Mouse (Mus musculus) forebrain, postnatal 0 days (tissue): ENCODE results near the gene Slco3a1. TPM values are rescaled to one million over a fixed set of nuclear protein-coding genes. Genes with fewer than 3 reads are reported as not detected.

Experiments used
- ATAC-seq: fragments of 200-750 bp; cut with Nextera tagmentation; 2 replicates; pipeline ENCODE4 v1.8.0; 2017; ENCODE audit warnings: mild to moderate bottlenecking, moderate library complexity
- DNase-seq: peaks from one replicate; pipeline ENCODE4 v3.0.0-alpha.2; 2015
- H3K27ac ChIP-seq: fragments of 300-500 bp; sonication (generic); 2 replicates; pipeline ENCODE4 v1.5.1; 2014; ENCODE audit warnings: low read depth, mild to moderate bottlenecking, antibody characterized with exemption, low read length, moderate library complexity, mixed read lengths
- H3K27me3 ChIP-seq: fragments of 300-500 bp; sonication (generic); 2 replicates; pipeline ENCODE4 v1.6.1; 2014; ENCODE audit warnings: mild to moderate bottlenecking, low read length, mixed read lengths; ENCODE audit not compliant: insufficient read depth
- H3K36me3 ChIP-seq: fragments of 300-500 bp; sonication (generic); 2 replicates; pipeline ENCODE4 v1.6.1; 2014; ENCODE audit warnings: mild to moderate bottlenecking, moderate library complexity; ENCODE audit not compliant: insufficient read depth
- H3K4me1 ChIP-seq: fragments of 300-500 bp; sonication (generic); 2 replicates; pipeline ENCODE4 v1.6.1; 2014; ENCODE audit warnings: antibody characterized with exemption; ENCODE audit not compliant: insufficient read depth
- H3K4me2 ChIP-seq: fragments of 300-500 bp; sonication (generic); 2 replicates; pipeline ENCODE4 v1.6.1; 2014; ENCODE audit warnings: low read depth, mild to moderate bottlenecking, moderate library complexity
- H3K4me3 ChIP-seq: fragments of 300-500 bp; sonication (generic); 2 replicates; pipeline ENCODE4 v1.5.1; 2014; ENCODE audit warnings: low read depth, low read length, mixed read lengths
- H3K9ac ChIP-seq: fragments of 300-500 bp; sonication (generic); 2 replicates; pipeline ENCODE4 v1.6.1; 2014; ENCODE audit warnings: mild to moderate bottlenecking
- H3K9me3 ChIP-seq: fragments of 300-500 bp; sonication (generic); 2 replicates; pipeline ENCODE4 v1.6.1; 2016; ENCODE audit warnings: low read length
- CTCF ChIP-seq: sonication (generic); IDR thresholded peaks from 2 replicates; pipeline ENCODE4 v1.5.1; 2016; ENCODE audit warnings: antibody characterized with exemption, control low read depth, low read depth
- WGBS: fragments of 180-500 bp; shearing (Covaris S2); extraction: QIAGEN DNeasy Blood & Tissue Kit; methylation state at CpG from one replicate; pipeline ENCODE4 v1.1.7; 2014; 5-methylcytosine and 5-hydroxymethylcytosine counted together
- polyA plus RNA-seq: library from polyadenylated mRNA; unstranded; fragments of >200 nt; fragmentation: Nextera tagmentation; extraction: Ambion mirVana; gene quantifications from 2 replicates; pipeline ENCODE4 v1.2.1, GENCODE M21; 2015
- total RNA-seq: library from RNA; depleted of rRNA; stranded (reverse); fragments of >200 nt; gene quantifications from 2 replicates; pipeline ENCODE4 v1.2.3, GENCODE M21; 2014

Slco3a1 gene
- total and polyA plus RNA-seq, 2 experiments from 2014 or later, result 25.2 to 27.8 TPM

DNA sequence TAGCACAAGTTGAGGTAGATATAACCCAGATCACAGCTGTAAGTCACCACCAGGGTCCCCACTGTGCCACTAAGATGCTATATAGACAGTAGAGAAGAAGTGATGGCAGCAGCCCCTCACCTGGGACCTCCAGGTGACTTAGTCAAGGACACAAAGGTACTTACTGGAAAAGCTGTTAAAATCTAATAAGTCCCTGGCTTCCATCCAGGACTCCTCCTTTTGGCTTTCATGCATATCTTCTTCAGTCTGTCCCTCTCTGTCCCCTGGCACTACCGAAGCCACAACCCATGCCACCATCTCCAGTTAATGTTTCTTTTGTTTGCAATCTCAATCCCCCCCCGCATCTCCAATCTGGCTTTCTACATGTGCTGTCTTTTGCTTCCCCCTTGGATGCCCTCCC lies 131.8 kb downstream of the Slco3a1 start:
- no peaks in the 10 kb centered on the region for H3K36me3 ChIP-seq
- H3K27ac ChIP-seq, result no peak overlapping the region
- 54% methylated on average over 2 of the region's 2 CpGs for WGBS
- TF ChIP-seq CTCF, result no peak
- H3K4me1 ChIP-seq, result 0 out of 2 replicates have a peak, but pooled peaks cover 2% of the 10 kb centered on the region
- no peak for DNase-seq
- no peaks in the 10 kb centered on the region for H3K27me3 ChIP-seq
- ATAC-seq, result no peak
- H3K9me3 ChIP-seq, result no peaks in the 10 kb centered on the region
- H3K4me2 ChIP-seq, result no peak overlapping the region
- H3K4me3 ChIP-seq, result no peak overlapping the region
- no peak overlapping the region for H3K9ac ChIP-seq

DNA sequence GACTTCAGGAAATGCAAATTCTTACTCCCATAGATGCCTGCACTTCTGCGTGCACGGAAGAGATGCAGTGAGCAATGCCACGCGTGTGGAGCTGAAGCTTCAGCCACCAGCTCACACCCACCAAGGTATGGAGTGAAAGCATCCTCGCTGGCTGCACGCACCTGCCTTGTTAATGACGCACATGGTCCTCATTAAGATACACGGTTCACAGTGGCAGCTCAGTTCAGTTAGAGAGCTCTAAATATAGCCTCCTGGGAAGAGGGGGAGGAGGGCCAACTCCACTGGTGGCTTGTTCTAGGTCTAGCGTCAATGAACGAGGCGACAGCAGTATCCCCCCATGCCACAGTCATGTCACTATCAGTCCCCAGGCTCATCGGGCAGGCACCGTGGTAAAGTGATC lies 132.6 kb downstream of the Slco3a1 start:
- H3K4me1 ChIP-seq, result 0 out of 2 replicates have a peak, but pooled peaks cover 2% of the 10 kb centered on the region
- no peaks in the 10 kb centered on the region for H3K36me3 ChIP-seq
- no peak overlapping the region for H3K9ac ChIP-seq
- H3K9me3 ChIP-seq, result no peaks in the 10 kb centered on the region
- no peak for TF ChIP-seq CTCF
- H3K4me3 ChIP-seq, result no peak overlapping the region
- ATAC-seq, result peak; percentile 43
- WGBS, result 57% methylated on average over 13 of the region's 13 CpGs
- H3K27ac ChIP-seq, result no peak overlapping the region
- H3K4me2 ChIP-seq, result no peak overlapping the region
- DNase-seq, result peak; percentile 16
- no peaks in the 10 kb centered on the region for H3K27me3 ChIP-seq

DNA sequence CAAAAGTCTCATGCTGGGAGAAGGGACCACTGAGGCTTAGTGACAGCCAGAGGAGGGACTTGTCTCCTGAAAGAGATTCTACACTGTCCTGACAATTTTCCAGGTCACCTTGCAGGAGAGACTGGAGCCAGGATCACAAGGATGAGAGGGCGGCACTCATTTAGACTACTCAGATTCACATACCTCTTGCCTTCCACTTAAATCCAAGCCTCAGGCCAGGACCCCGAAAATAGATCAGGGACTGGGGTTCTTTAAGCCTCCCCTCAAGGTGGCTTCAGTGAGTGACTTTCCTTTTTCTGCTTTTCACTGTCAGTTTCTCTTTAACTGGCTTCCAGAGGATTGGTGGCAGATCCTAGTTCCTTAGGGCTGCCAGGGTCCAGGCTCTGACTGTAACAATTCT lies 133.0 kb downstream of the Slco3a1 start:
- no peak for TF ChIP-seq CTCF
- Histone ChIP-seq H3K4me2 (no peak overlapping the region), H3K36me3 (no peaks in the 10 kb centered on the region), H3K27ac (no peak overlapping the region), H3K27me3 (no peaks in the 10 kb centered on the region), H3K4me1 (0 out of 2 replicates have a peak, but pooled peaks cover 2% of the 10 kb centered on the region), H3K9me3 (no peaks in the 10 kb centered on the region), H3K9ac (no peak overlapping the region), H3K4me3 (no peak overlapping the region)
- DNase-seq (no peak), ATAC-seq (no peak)
- 63% methylated on average over 2 of the region's 2 CpGs for WGBS

DNA sequence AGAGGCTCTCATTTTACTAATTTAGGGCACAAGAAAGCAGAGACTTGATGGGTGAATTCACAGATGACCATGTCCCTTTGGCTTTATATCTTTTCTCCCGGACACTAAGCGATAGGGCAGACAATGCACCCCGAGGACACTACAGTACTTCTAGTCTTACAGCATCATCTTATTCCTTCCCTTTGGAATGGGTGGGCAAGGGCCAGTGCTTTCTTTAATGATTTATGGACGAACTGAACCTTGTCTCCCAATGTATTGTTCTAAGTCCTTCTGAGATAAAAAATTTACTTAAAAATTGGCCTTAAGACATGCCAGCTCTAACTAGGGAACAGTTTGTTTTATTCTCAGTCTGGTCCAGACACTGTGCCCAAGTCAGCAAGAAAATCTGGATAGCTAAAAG lies 134.9 kb downstream of the Slco3a1 start:
- Histone ChIP-seq H3K4me2 (no peak overlapping the region), H3K4me3 (no peak overlapping the region), H3K27ac (no peak overlapping the region), H3K27me3 (no peaks in the 10 kb centered on the region), H3K9ac (no peak overlapping the region), H3K9me3 (no peaks in the 10 kb centered on the region), H3K36me3 (no peaks in the 10 kb centered on the region), H3K4me1 (0 out of 2 replicates have a peak, but pooled peaks cover 5% of the 10 kb centered on the region)
- TF ChIP-seq CTCF, result no peak
- DNase-seq, result no peak
- ATAC-seq, result no peak
- WGBS, result 90% methylated on average over 4 of the region's 4 CpGs

DNA sequence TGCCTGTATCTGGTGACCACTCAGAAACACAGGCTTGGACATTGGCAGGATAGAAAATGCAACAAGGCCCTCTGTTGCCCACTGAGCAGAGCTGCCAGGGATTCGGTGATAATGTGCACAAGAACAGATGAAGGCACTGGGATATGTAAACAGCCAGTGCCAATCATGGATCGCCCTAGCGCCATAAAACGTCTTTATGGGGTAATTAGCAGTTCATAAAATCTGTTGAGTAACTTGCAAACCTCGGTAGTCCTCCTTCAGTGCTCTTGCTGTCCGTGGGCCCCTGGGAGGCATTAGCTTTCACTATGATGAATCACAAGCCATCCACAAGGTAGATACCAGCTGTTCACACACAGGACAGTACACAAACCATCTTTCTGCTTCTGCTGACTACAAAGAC lies 137.6 kb downstream of the Slco3a1 start:
- Histone ChIP-seq H3K27me3 (no peaks in the 10 kb centered on the region), H3K4me2 (no peak overlapping the region), H3K27ac (no peak overlapping the region), H3K36me3 (no peaks in the 10 kb centered on the region), H3K4me3 (no peak overlapping the region), H3K9me3 (no peaks in the 10 kb centered on the region), H3K4me1 (0 out of 2 replicates have a peak, but pooled peaks cover 3% of the 10 kb centered on the region), H3K9ac (no peak overlapping the region)
- DNase-seq (no peak), ATAC-seq (no peak)
- no peak for TF ChIP-seq CTCF
- WGBS, result 64% methylated on average over 6 of the region's 6 CpGs

DNA sequence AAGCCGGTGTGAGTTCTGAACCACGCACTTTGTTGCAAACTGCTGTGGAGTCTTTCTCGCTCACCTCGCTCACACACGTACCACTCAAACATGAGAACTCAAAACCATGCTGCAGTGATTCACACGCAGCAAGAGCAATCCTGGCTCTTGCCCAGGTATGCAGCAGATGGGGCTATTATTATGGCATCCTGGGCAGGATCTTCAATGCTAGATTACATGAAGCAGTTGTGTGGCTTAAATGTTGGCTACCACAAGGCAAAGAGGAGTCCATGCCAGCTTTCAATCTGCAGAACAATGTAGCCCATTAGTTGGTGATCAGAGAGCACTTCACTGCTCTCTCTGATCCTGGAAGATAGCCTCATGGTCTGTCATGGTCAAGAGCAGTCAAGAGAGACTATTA lies 139.3 kb downstream of the Slco3a1 start:
- 0 out of 2 replicates have a peak, but pooled peaks cover 3% of the 10 kb centered on the region for H3K4me1 ChIP-seq
- H3K27me3 ChIP-seq, result no peaks in the 10 kb centered on the region
- DNase-seq (no peak), ATAC-seq (no peak)
- 73% methylated on average over 6 of the region's 6 CpGs for WGBS
- H3K4me2 ChIP-seq, result no peak overlapping the region
- H3K4me3 ChIP-seq, result no peak overlapping the region
- no peak overlapping the region for H3K27ac ChIP-seq
- H3K9me3 ChIP-seq, result no peaks in the 10 kb centered on the region
- H3K36me3 ChIP-seq, result no peaks in the 10 kb centered on the region
- TF ChIP-seq CTCF, result no peak
- H3K9ac ChIP-seq, result no peak overlapping the region

DNA sequence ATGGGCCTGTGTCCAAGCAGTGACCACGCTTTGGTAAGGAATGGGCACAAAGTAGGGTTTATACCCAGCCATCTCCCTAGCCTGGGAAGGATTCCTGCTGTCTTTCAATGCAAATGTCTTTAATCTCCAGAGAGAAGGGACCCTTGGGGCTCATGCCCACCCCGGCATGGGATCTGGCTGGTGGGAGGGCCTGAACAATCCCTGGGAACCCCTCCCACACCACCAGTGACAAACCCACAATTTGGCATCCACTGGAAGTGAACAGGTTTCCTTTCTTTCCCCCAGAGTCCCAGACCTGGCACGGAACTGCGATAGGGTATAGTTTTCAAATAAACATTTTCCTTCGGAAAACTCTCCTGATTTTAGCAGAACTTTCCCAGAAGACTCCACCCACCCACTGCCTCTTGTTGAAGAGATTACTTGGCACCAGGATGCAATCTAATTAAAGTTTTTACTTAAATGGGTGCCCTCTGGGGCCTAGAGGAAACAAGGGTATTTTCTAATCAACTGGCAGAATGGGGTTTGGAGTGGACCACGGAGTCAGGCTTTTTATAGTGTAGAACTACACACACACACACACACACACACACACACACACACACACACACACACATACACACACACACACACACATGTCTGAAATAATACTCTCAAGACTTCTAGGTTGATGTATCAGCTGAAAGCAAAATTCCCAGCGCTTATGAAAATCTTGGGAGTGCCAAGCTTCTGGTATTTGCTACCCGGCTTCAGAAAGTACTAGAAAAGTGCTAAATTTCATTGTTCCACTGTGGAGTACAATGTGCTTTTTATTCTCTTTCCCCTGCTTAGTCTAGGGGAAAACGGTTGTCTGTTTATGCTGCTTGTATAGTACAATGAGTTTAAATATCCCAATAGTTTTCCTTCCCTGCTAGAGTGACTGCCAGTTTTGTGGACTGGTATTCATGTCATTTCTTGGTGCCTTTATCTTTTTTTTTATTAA lies 140.6 kb downstream of the Slco3a1 start:
- no peak for ATAC-seq
- H3K36me3 ChIP-seq, result no peaks in the 10 kb centered on the region
- TF ChIP-seq CTCF, result no peak
- no peak overlapping the region for H3K27ac ChIP-seq
- no peaks in the 10 kb centered on the region for H3K9me3 ChIP-seq
- no peak overlapping the region for H3K4me2 ChIP-seq
- no peak overlapping the region for H3K4me3 ChIP-seq
- no peak overlapping the region for H3K9ac ChIP-seq
- no peaks in the 10 kb centered on the region for H3K27me3 ChIP-seq
- H3K4me1 ChIP-seq, result 0 out of 2 replicates have a peak, but pooled peaks cover 3% of the 10 kb centered on the region
- 23% methylated on average over 9 of the region's 9 CpGs for WGBS
- DNase-seq, result peak; percentile 14
